Mouse (Mus musculus) bone marrow macrophage, adult 2 months (primary cell): Measurements from ENCODE around the gene Tatdn2.

Experiments
- CTCF ChIP-seq: IDR thresholded peaks from 2 replicates; pipeline ENCODE4 v1.5.1; 2012; ENCODE audit warnings: low read depth, mild to moderate bottlenecking, low read length, moderate library complexity
- POLR2A ChIP-seq: IDR thresholded peaks from 2 replicates; pipeline ENCODE4 v1.6.1; 2012; ENCODE audit warnings: mild to moderate bottlenecking, low read depth, low read length, borderline replicate concordance

GRCm38 (mm10) chr6:113678246-113679012 is 18.4 kb upstream of the Tatdn2 start:
- TF ChIP-seq CTCF (no peak), POLR2A (no peak)
